Mouse (Mus musculus): ENCODE measurements around the gene Timmdc1.

- TF ChIP-seq CTCF (IDR thresholded peaks at IDR 0.05; ENCODE audit: insufficient read depth, low read length), result no peak
- no peak for TF ChIP-seq POLR2A (IDR thresholded peaks at IDR 0.05; ENCODE audit: borderline replicate concordance, extremely low read depth, low read depth, low read length)
Measured at GRCm38 (mm10) chr16:38450707-38451106, 71.8 kb downstream of the Timmdc1 start.

Data from lung, adult 2 months (tissue).